Mouse (Mus musculus): ENCODE measurements around the gene Gm31371.
"Not testable (repeated sequence)": the region's sequence is repeated elsewhere in the genome, so short reads cannot be mapped to it uniquely, and the experiment has no call there.

The Gm31371 gene

GRCm38 (mm10) chr8:19903092-19903491 is at the start of gene Gm31371:
Gene Gm31371 (plus strand): TSS chr8:19903392.
- DNase-seq = not testable (repeated sequence)

GRCm38 (mm10) chr8:19906425-19907055 is 3.3 kb downstream of the Gm31371 start:
- not testable (repeated sequence) for DNase-seq

- DNase-seq = not testable (repeated sequence)
These were observed 5.7 kb downstream of the Gm31371 start for GRCm38 (mm10) chr8:19908841-19909321.

- DNase-seq = not testable (repeated sequence)
These were observed 15.9 kb downstream of the Gm31371 start for GRCm38 (mm10) chr8:19919086-19919485.

- DNase-seq = not testable (repeated sequence)
These were observed 31.1 kb downstream of the Gm31371 start for GRCm38 (mm10) chr8:19934274-19934673.

GRCm38 (mm10) chr8:19935541-19936030 is 32.4 kb downstream of the Gm31371 start:
- not testable (repeated sequence) for DNase-seq

- DNase-seq = no peak
These were observed 57.7 kb downstream of the Gm31371 start for GRCm38 (mm10) chr8:19960935-19961334.

GRCm38 (mm10) chr8:19963766-19964165 is 60.6 kb downstream of the Gm31371 start:
- DNase-seq = not testable (repeated sequence)

GRCm38 (mm10) chr8:19968151-19968550 is 65.0 kb downstream of the Gm31371 start:
- DNase-seq = not testable (repeated sequence)

GRCm38 (mm10) chr8:19975237-19975636 is 72.0 kb downstream of the Gm31371 start:
- not testable (repeated sequence) for DNase-seq
